Mouse (Mus musculus): Measurements from ENCODE around the gene Cd207. TPM values are rescaled to one million over a fixed set of nuclear protein-coding genes. Genes with fewer than 3 reads are reported as not detected.
"Not testable (repeated sequence)": the region's sequence is repeated elsewhere in the genome, so short reads cannot be mapped to it uniquely, and the experiment has no call there.

Cd207 gene
- polyA plus RNA-seq, 1 experiment from 2014 or later, result not detected

DNA sequence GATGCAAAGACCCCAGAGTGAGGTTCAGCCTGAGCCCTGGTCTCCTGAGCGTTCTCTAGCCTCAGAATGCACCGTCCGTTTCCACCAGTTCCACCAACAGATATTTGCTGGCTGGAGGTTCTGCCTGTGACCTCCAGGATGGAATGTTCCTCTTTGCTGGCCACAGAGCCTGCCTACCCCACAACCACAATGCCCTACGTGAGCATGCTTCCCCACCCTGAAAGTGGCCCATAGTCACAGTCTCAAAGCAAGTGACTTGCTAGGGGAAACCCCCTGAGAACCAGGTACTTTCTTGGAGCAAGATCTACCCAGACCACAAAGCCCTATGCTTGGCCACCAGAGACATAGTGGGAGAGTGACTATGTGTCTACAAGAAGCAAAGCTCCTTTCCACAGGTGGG, 11.7 kb upstream of the Cd207 start:
- no peaks in the 10 kb centered on the region for H3K36me3 ChIP-seq (ENCODE audit: control insufficient read depth, insufficient read depth, low read length)
- 80% methylated on average over 4 of the region's 4 CpGs for WGBS
- H3K9me3 ChIP-seq (replicated peaks; ENCODE audit: control insufficient read depth, low read length), result no peaks in the 10 kb centered on the region
- H3K4me1 ChIP-seq (ENCODE audit: control insufficient read depth, insufficient read depth, low read length), result no peaks in the 10 kb centered on the region
- no peak overlapping the region for H3K9ac ChIP-seq (ENCODE audit: low read length)
- H3K27ac ChIP-seq (ENCODE audit: low read depth, low read length), result no peak overlapping the region
- H3K4me3 ChIP-seq (ENCODE audit: low read depth, low read length), result no peak overlapping the region
- ATAC-seq, result no peak
- H3K4me2 ChIP-seq (ENCODE audit: low read length), result no peak overlapping the region
- no peak for DNase-seq (ENCODE audit: low spot score)
- H3K27me3 ChIP-seq (replicated peaks; ENCODE audit: control insufficient read depth, insufficient read depth, low read length), result peaks cover 61% of the 10 kb centered on the region

DNA sequence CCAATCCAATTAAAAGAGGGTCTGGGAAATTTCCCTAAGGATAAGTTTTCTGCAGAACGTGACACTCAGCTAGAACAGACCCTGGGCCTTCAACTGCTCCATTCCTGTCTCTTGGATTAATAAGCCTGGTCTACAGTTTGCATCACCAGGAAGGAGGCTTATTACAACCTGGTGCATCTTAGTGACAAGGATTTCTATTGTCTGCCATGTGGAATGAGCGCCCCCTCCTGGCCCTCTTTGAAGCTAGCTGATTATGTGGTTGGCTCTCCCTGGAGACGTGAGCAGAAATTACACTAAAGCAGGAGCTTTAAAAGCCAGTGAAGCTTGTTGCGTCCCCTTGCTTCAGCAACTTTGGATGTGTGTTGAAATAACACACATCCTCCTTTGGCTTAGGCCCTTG, 4.3 kb downstream of the Cd207 start:
- H3K4me1 ChIP-seq (ENCODE audit: control insufficient read depth, insufficient read depth, low read length), result no peaks in the 10 kb centered on the region
- H3K27ac ChIP-seq (ENCODE audit: low read depth, low read length), result no peak overlapping the region
- H3K4me3 ChIP-seq (ENCODE audit: low read depth, low read length), result no peak overlapping the region
- WGBS, result 7% methylated on average over 4 of the region's 4 CpGs
- ATAC-seq (peak; percentile 34; the same call in 1 of the 2 replicates), DNase-seq (ENCODE audit: low spot score) (peak; percentile 88)
- H3K36me3 ChIP-seq (ENCODE audit: control insufficient read depth, insufficient read depth, low read length), result no peaks in the 10 kb centered on the region
- no peak overlapping the region for H3K9ac ChIP-seq (ENCODE audit: low read length)
- no peak overlapping the region for H3K4me2 ChIP-seq (ENCODE audit: low read length)
- no peaks in the 10 kb centered on the region for H3K9me3 ChIP-seq (replicated peaks; ENCODE audit: control insufficient read depth, low read length)
- H3K27me3 ChIP-seq (replicated peaks; ENCODE audit: control insufficient read depth, insufficient read depth, low read length), result no peaks in the 10 kb centered on the region

DNA sequence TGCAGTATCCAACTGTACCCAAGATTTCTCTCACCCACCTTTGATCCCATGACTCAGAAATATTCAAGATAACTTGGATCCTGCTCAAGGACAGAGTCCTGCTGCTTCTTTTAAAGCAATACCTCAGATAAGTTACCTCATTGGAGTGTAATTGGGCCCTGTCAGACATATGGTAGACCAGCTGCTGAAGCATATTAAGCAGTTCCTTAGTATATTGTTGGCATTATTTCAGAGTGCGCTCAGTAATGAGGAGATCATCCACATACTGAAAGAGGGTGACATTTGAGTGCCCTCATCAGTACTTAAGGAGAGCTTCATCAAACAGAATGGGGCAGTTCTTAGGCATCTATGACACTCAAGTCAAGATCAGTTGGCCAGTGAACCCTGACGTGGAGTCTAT, 12.6 kb downstream of the Cd207 start:
- H3K4me3 ChIP-seq (ENCODE audit: low read depth, low read length), result no peak overlapping the region
- ATAC-seq, result peak; percentile 72; the same call in 1 of the 2 replicates
- H3K36me3 ChIP-seq (ENCODE audit: control insufficient read depth, insufficient read depth, low read length), result no peaks in the 10 kb centered on the region
- no peak overlapping the region for H3K4me2 ChIP-seq (ENCODE audit: low read length)
- H3K9me3 ChIP-seq (replicated peaks; ENCODE audit: control insufficient read depth, low read length), result no peaks in the 10 kb centered on the region
- no peaks in the 10 kb centered on the region for H3K27me3 ChIP-seq (replicated peaks; ENCODE audit: control insufficient read depth, insufficient read depth, low read length)
- no peak overlapping the region for H3K9ac ChIP-seq (ENCODE audit: low read length)
- DNase-seq (ENCODE audit: low spot score), result peak; percentile 74
- H3K4me1 ChIP-seq (ENCODE audit: control insufficient read depth, insufficient read depth, low read length), result no peaks in the 10 kb centered on the region
- WGBS, result 64% methylated on average over 2 of the region's 2 CpGs
- no peak overlapping the region for H3K27ac ChIP-seq (ENCODE audit: low read depth, low read length)

DNA sequence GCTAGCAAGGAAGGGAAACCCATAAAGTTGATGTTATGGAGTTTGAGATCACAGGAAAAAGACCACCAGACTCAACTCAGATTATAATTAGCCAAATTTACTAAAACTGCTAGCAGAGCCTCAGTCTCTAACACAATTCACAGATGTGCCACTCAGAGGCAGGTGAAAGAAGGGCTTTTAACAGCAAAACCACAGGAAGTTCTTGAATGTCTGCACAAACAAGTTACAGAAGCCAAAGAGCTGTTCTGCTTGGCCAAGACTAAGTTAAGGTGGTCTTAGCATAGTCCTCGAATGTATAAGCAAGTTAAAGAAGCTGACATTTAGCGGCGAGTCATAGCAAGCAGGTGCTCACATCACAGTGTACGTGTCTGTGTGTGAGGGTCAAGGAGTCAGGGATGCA, 16.8 kb downstream of the Cd207 start:
- WGBS, result 87% methylated on average over 4 of the region's 4 CpGs
- H3K4me3 ChIP-seq (ENCODE audit: low read depth, low read length), result no peak overlapping the region
- no peak overlapping the region for H3K27ac ChIP-seq (ENCODE audit: low read depth, low read length)

GRCm38 (mm10) chr6:83656087-83656486, 21.6 kb downstream of the Cd207 start, which contains the start of gene Clec4f:
Gene Clec4f, minus strand, starts transcription at chr6:83656187.
- DNase-seq (ENCODE audit: low spot score) (no peak), ATAC-seq (no peak)
- no peak within 1 kb of the TSS for H3K4me2 ChIP-seq (ENCODE audit: low read length)
- no peaks in the 10 kb centered on the region for H3K27me3 ChIP-seq (replicated peaks; ENCODE audit: control insufficient read depth, insufficient read depth, low read length)
- no peak within 1 kb of the TSS for H3K9ac ChIP-seq (ENCODE audit: low read length)
- H3K9me3 ChIP-seq (replicated peaks; ENCODE audit: control insufficient read depth, low read length), result no peaks in the 10 kb centered on the region
- H3K4me1 ChIP-seq (ENCODE audit: control insufficient read depth, insufficient read depth, low read length), result no peaks in the 10 kb centered on the region
- H3K36me3 ChIP-seq (ENCODE audit: control insufficient read depth, insufficient read depth, low read length), result no peaks in the 10 kb centered on the region
- WGBS, result 92% methylated on average over 2 of the region's 2 CpGs
- H3K4me3 ChIP-seq (ENCODE audit: low read depth, low read length), result no peak within 1 kb of the TSS
- no peak within 1 kb of the TSS for H3K27ac ChIP-seq (ENCODE audit: low read depth, low read length)

More for the DNA sequence above, 16.8 kb downstream of the Cd207 start:
- DNase-seq (ENCODE audit: low spot score), result no peak
- no peak overlapping the region for H3K9ac ChIP-seq (ENCODE audit: low read length)
- H3K4me1 ChIP-seq (ENCODE audit: control insufficient read depth, insufficient read depth, low read length), result no peaks in the 10 kb centered on the region
- H3K4me2 ChIP-seq (ENCODE audit: low read length), result no peak overlapping the region
- H3K27me3 ChIP-seq (replicated peaks; ENCODE audit: control insufficient read depth, insufficient read depth, low read length), result no peaks in the 10 kb centered on the region
- H3K9me3 ChIP-seq (replicated peaks; ENCODE audit: control insufficient read depth, low read length), result no peaks in the 10 kb centered on the region
- no peaks in the 10 kb centered on the region for H3K36me3 ChIP-seq (ENCODE audit: control insufficient read depth, insufficient read depth, low read length)
- ATAC-seq, result no peak

GRCm38 (mm10) chr6:83646715-83647114, 30.9 kb downstream of the Cd207 start:
- H3K4me2 ChIP-seq (ENCODE audit: low read length), result no peak overlapping the region
- DNase-seq (ENCODE audit: low spot score) (no peak), ATAC-seq (no peak)
- no peaks in the 10 kb centered on the region for H3K4me1 ChIP-seq (ENCODE audit: control insufficient read depth, insufficient read depth, low read length)
- H3K9ac ChIP-seq (ENCODE audit: low read length), result no peak overlapping the region
- H3K9me3 ChIP-seq (replicated peaks; ENCODE audit: control insufficient read depth, low read length), result no peaks in the 10 kb centered on the region
- H3K4me3 ChIP-seq (ENCODE audit: low read depth, low read length), result no peak overlapping the region
- no peaks in the 10 kb centered on the region for H3K27me3 ChIP-seq (replicated peaks; ENCODE audit: control insufficient read depth, insufficient read depth, low read length)
- 91% methylated on average over 10 of the region's 10 CpGs for WGBS
- no peaks in the 10 kb centered on the region for H3K36me3 ChIP-seq (ENCODE audit: control insufficient read depth, insufficient read depth, low read length)
- no peak overlapping the region for H3K27ac ChIP-seq (ENCODE audit: low read depth, low read length)

GRCm38 (mm10) chr6:83635329-83635728, 42.3 kb downstream of the Cd207 start:
- Histone ChIP-seq H3K4me3 (ENCODE audit: low read depth, low read length) (no peak overlapping the region), H3K27me3 (replicated peaks; ENCODE audit: control insufficient read depth, insufficient read depth, low read length) (no peaks in the 10 kb centered on the region), H3K9me3 (replicated peaks; ENCODE audit: control insufficient read depth, low read length) (no peaks in the 10 kb centered on the region), H3K9ac (ENCODE audit: low read length) (no peak overlapping the region), H3K4me1 (ENCODE audit: control insufficient read depth, insufficient read depth, low read length) (no peaks in the 10 kb centered on the region), H3K27ac (ENCODE audit: low read depth, low read length) (no peak overlapping the region), H3K36me3 (ENCODE audit: control insufficient read depth, insufficient read depth, low read length) (no peaks in the 10 kb centered on the region), H3K4me2 (ENCODE audit: low read length) (no peak overlapping the region)
- 86% methylated on average over 1 of the region's 1 CpGs for WGBS
- ATAC-seq (no peak), DNase-seq (ENCODE audit: low spot score) (no peak)

- not testable (repeated sequence) for H3K27me3 ChIP-seq (replicated peaks; ENCODE audit: control insufficient read depth, insufficient read depth, low read length); H3K9me3 ChIP-seq (replicated peaks; ENCODE audit: control insufficient read depth, low read length); H3K27ac ChIP-seq (ENCODE audit: low read depth, low read length); ATAC-seq; H3K4me1 ChIP-seq (ENCODE audit: control insufficient read depth, insufficient read depth, low read length); H3K4me3 ChIP-seq (ENCODE audit: low read depth, low read length); H3K4me2 ChIP-seq (ENCODE audit: low read length); DNase-seq (ENCODE audit: low spot score); H3K9ac ChIP-seq (ENCODE audit: low read length); H3K36me3 ChIP-seq (ENCODE audit: control insufficient read depth, insufficient read depth, low read length)
- 75% methylated on average over 4 of the region's 4 CpGs for WGBS
Observed at GRCm38 (mm10) chr6:83634631-83635030, 43.0 kb downstream of the Cd207 start.

GRCm38 (mm10) chr6:83634106-83634505, 43.6 kb downstream of the Cd207 start:
- H3K36me3 ChIP-seq (ENCODE audit: control insufficient read depth, insufficient read depth, low read length); H3K4me3 ChIP-seq (ENCODE audit: low read depth, low read length); H3K27me3 ChIP-seq (replicated peaks; ENCODE audit: control insufficient read depth, insufficient read depth, low read length); ATAC-seq; H3K9ac ChIP-seq (ENCODE audit: low read length); DNase-seq (ENCODE audit: low spot score); H3K4me2 ChIP-seq (ENCODE audit: low read length); H3K4me1 ChIP-seq (ENCODE audit: control insufficient read depth, insufficient read depth, low read length); H3K9me3 ChIP-seq (replicated peaks; ENCODE audit: control insufficient read depth, low read length); H3K27ac ChIP-seq (ENCODE audit: low read depth, low read length): not testable (repeated sequence)
- WGBS, result 73% methylated on average over 5 of the region's 5 CpGs

All from forebrain, embryonic 14.5 days (tissue).